Mouse (Mus musculus) liver, adult 2 months (tissue): ENCODE data around the gene Ifitm3. TPM values are rescaled to one million over a fixed set of nuclear protein-coding genes. Genes with fewer than 3 reads are reported as not detected.
"Not testable (repeated sequence)": the region's sequence is repeated elsewhere in the genome, so short reads cannot be mapped to it uniquely, and the experiment has no call there.

Source experiments
- DNase-seq: peaks from one replicate; pipeline ENCODE4 v3.0.0-alpha.2; 2011; ENCODE audit warnings: low read depth, low spot score; ENCODE audit errors: extremely low read depth
- H3K27ac ChIP-seq: fragments of 200-500 bp; replicated peaks from 2 replicates; pipeline ENCODE4 v1.5.1; 2012; ENCODE audit warnings: low read depth, mild to moderate bottlenecking, control low read depth, inconsistent platforms, low read length; ENCODE audit not compliant: insufficient read depth
- H3K27me3 ChIP-seq: fragments of 200-500 bp; 2 replicates; pipeline ENCODE4 v1.6.1; 2012; ENCODE audit warnings: mild to moderate bottlenecking, moderate library complexity, low read length, inconsistent platforms; ENCODE audit not compliant: control insufficient read depth, insufficient read depth
- H3K36me3 ChIP-seq: fragments of 200-500 bp; 2 replicates; pipeline ENCODE4 v1.6.1; 2012; ENCODE audit warnings: low read length, inconsistent platforms; ENCODE audit not compliant: control insufficient read depth, insufficient read depth
- H3K4me1 ChIP-seq: fragments of 200-500 bp; 2 replicates; pipeline ENCODE4 v1.6.1; 2011; ENCODE audit warnings: low read length; ENCODE audit not compliant: control insufficient read depth, insufficient read depth
- H3K4me3 ChIP-seq: fragments of 200-500 bp; 2 replicates; pipeline ENCODE4 v1.5.1; 2011; ENCODE audit warnings: low read depth, mild to moderate bottlenecking, control low read depth, low read length, moderate library complexity; ENCODE audit not compliant: insufficient read depth
- H3K79me2 ChIP-seq: fragments of 200-500 bp; 2 replicates; pipeline ENCODE4 v1.6.1; 2012; ENCODE audit warnings: inconsistent platforms, mild to moderate bottlenecking, low read length, moderate library complexity; ENCODE audit not compliant: control insufficient read depth, insufficient read depth
- H3K9ac ChIP-seq: fragments of 200-500 bp; 2 replicates; pipeline ENCODE4 v1.6.1; 2012; ENCODE audit warnings: low read depth, mild to moderate bottlenecking, control low read depth, inconsistent platforms, low read length
- CTCF ChIP-seq: fragments of 200-500 bp; IDR thresholded peaks from 2 replicates; pipeline ENCODE4 v1.5.1; 2011; ENCODE audit warnings: low read depth, low read length, control low read depth
- POLR2A ChIP-seq: fragments of 200-500 bp; IDR thresholded peaks from 2 replicates; pipeline ENCODE4 v1.6.1; 2011; ENCODE audit warnings: low read length, control low read depth; ENCODE audit not compliant: insufficient read depth; ENCODE audit errors: extremely low read depth
- WGBS: fragments of 180-500 bp; shearing (Covaris S2); methylation state at CpG from one replicate; pipeline ENCODE4 v1.1.7; 2018; 5-methylcytosine and 5-hydroxymethylcytosine counted together
- polyA plus RNA-seq: library from polyadenylated mRNA; depleted of rRNA; stranded (reverse); fragments of >200 nt; gene quantifications from 2 replicates; pipeline ENCODE4 v1.2.3, GENCODE M21; 2012
- total RNA-seq: library from RNA; depleted of rRNA; stranded (reverse); fragments of >200 nt; gene quantifications from 2 replicates; pipeline ENCODE4 v1.2.3, GENCODE M21; 2014

The Ifitm3 gene
- total and polyA plus RNA-seq, 2 experiments: 392 to 1,254 TPM

DNA sequence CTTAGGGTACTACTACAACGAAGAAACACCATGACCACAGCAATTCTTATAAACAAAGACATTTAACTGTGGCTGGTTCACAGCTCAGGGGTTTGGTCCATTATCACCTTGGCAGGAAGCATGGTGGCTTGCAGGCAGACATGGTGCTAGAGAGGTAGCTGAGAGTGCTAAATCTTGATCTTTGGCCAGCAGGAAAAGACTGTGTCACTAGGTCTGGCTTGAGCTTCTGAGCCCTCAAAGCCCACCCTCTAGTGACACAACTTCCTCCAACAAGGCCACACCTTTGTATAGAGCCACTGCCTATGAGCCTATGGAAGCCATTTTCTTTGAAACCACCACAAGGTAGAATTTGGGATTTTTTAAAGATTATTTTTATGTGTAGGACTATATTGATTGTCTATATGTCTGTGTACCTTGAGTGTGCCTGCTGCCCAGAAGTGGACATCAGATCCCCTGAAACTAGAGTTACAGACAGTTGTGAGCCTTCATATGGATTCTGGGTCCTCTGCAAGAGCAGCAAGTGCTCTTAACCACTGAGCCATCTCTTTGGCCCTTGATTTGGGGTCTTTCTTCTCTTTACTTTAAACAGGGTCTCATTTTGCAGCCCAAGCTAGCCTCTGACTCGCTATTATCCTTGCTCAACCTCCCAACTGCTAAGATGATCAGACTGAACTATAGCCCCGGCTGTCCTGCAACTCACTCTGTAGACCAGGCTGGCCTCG is 29.0 kb upstream of the Ifitm3 start:
- H3K4me3 ChIP-seq: no peak overlapping the region
- H3K36me3 ChIP-seq: no peaks in the 10 kb centered on the region
- WGBS: 98% methylated on average over 4 of the region's 4 CpGs
- H3K27ac ChIP-seq: no peak overlapping the region
- H3K27me3 ChIP-seq: no peaks in the 10 kb centered on the region
- H3K4me1 ChIP-seq: peaks cover 4% of the 10 kb centered on the region
- no peak overlapping the region for H3K9ac ChIP-seq
- H3K79me2 ChIP-seq: no peaks in the 10 kb centered on the region
- TF ChIP-seq CTCF: no peak
- TF ChIP-seq POLR2A: no peak
- no peak for DNase-seq

DNA sequence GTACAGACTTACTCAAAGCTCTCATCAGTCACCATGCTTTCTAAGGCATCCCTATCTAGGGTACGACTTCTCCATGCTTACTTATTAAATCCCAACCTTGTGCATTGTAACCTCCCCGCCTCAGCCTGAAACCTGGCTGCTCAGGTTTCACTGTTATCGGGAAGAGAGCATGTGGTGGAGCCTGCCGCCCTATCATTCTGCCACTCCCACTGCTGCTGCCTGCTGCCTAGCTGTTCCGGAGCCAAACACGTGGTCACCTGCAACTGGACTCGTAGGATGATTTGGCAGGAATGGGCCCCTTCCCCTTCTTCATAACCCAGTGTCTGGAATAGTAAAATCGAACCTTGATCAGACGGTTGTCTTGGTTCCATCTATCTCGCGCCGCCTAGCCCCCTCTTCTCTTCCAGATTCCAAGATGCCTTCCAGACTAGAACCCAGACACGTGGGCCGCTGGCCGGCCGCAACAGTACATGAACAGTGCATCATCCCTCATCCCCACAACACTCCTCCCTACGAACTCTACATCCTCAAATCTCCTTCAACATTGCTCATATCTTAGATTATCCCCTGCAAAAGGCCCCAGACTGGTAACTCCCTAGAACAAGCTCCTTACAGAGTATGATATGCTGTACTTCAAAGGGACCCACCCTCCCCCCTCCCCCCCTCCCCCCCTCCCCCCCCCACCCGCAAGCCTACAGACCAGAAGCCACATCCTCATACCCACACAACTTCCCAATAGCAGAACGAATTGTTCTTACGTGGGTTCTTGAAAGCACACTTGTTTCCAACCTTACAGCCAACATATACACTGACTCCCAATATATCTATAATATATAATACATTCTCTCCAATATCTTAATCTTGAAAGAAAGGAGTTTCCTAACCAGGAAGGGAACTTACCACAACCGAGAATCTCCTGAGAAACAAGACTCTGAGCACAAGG is 27.8 kb upstream of the Ifitm3 start:
- WGBS: 67% methylated on average over 18 of the region's 21 CpGs
- Histone ChIP-seq H3K9ac (no peak overlapping the region), H3K36me3 (no peaks in the 10 kb centered on the region), H3K27ac (no peak overlapping the region), H3K79me2 (no peaks in the 10 kb centered on the region), H3K4me1 (peaks cover 4% of the 10 kb centered on the region), H3K4me3 (no peak overlapping the region), H3K27me3 (no peaks in the 10 kb centered on the region)
- DNase-seq: no peak
- no peak for TF ChIP-seq CTCF
- no peak for TF ChIP-seq POLR2A

- not testable (repeated sequence) for H3K4me3 ChIP-seq, H3K27ac ChIP-seq, DNase-seq, H3K27me3 ChIP-seq, H3K36me3 ChIP-seq, H3K9ac ChIP-seq, H3K4me1 ChIP-seq, H3K79me2 ChIP-seq
- 85% methylated on average over 1 of the region's 2 CpGs for WGBS
Measured at GRCm38 (mm10) chr7:141036624-141037023, 26.1 kb upstream of the Ifitm3 start.

- TF ChIP-seq POLR2A (no peak), CTCF (no peak)
- WGBS: 81% methylated on average over 9 of the region's 9 CpGs
- Histone ChIP-seq H3K4me1 (no peaks in the 10 kb centered on the region), H3K27me3 (no peaks in the 10 kb centered on the region), H3K36me3 (no peaks in the 10 kb centered on the region), H3K9ac (no peak overlapping the region), H3K27ac (no peak overlapping the region), H3K79me2 (no peaks in the 10 kb centered on the region), H3K4me3 (no peak overlapping the region)
- DNase-seq: no peak
Measured at GRCm38 (mm10) chr7:141032458-141033167, 22.0 kb upstream of the Ifitm3 start.

DNA sequence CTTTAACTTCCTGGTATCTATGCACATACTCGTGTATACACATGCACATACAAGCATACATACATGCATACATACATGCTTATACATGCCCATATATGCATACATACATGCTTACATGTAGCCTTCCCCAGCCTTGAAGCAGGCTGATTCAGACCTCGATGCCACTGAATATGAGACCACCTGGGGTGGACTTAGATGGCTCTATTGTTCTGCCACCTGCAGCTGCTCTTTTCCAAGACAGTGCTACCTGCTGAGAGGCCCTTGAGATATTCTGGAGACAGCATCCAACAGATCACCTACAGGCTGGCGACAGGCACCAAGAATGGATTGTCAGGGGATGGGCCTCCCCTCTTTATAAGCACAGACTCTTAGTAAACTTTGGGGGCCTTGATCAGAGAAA is 19.8 kb upstream of the Ifitm3 start:
- no peaks in the 10 kb centered on the region for H3K79me2 ChIP-seq
- H3K9ac ChIP-seq: no peak overlapping the region
- no peak for DNase-seq
- no peak overlapping the region for H3K27ac ChIP-seq
- H3K4me3 ChIP-seq: no peak overlapping the region
- H3K4me1 ChIP-seq: 0 out of 2 replicates have a peak, but pooled peaks cover 4% of the 10 kb centered on the region
- H3K27me3 ChIP-seq: no peaks in the 10 kb centered on the region
- no peaks in the 10 kb centered on the region for H3K36me3 ChIP-seq
- TF ChIP-seq CTCF (no peak), POLR2A (no peak)
- WGBS: 78% methylated on average over 3 of the region's 3 CpGs
